Comparison of ENCODE assay signal across 30 mouse cellular contexts in genomic region chr12:108103292-108103691, GRCm38 (mm10).
DNase-seq lines count a peak whose midpoint lies in the region; ATAC-seq and TF ChIP-seq lines count a peak whose summit lies in the region.
"Had no signal": no experiment of that assay in that cellular context is flagged by ENCODE, and none has a peak within 500 bp of the region (broad histone marks: within the 10 kb centered on the region; RNA-seq: fewer than 3 reads in every experiment).

No protein-coding gene starts in this region.

- no peaks in the 10 kb centered on the region for H3K9me3 ChIP-seq in forebrain, embryonic 11.5 days (ENCODE audit: control insufficient read depth, low read length)
- H3K9me3 ChIP-seq in forebrain, embryonic 15.5 days = no peaks in the 10 kb centered on the region
- H3K9me3 ChIP-seq in intestine, embryonic 16.5 days (ENCODE audit: control insufficient read depth, low read length) = no peaks in the 10 kb centered on the region
- H3K9me3 ChIP-seq in intestine, postnatal 0 days (ENCODE audit: control insufficient read depth) = no peaks in the 10 kb centered on the region
- H3K9me3 ChIP-seq in megakaryocyte, embryonic 14.5 days = no peaks in the 10 kb centered on the region
- H3K9me3 ChIP-seq: embryonic facial prominence, embryonic 12.5 days; heart, embryonic 12.5 days; intestine, embryonic 15.5 days; limb, embryonic 10.5 days; limb, embryonic 15.5 days; liver, embryonic 13.5 days; midbrain, embryonic 13.5 days had no signal

- DNase-seq in forebrain, embryonic 11.5 days (ENCODE audit: low spot score) = peak; percentile 34
- DNase-seq in neural tube, embryonic 10.5 days (ENCODE audit: extremely low spot score, low spot score) = no peak
- no peak for DNase-seq in right cerebral cortex, adult 18-20 months
- DNase-seq: adrenal gland, adult 2 months; adrenal gland, postnatal 36 days; cerebellum, adult 8-10 months; cerebellum, postnatal 25 days; gastrocnemius, adult 2 months; gastrocnemius, postnatal 36 days; heart, postnatal 10 days; kidney, adult 9 months; kidney, postnatal 10 days; layer of hippocampus, postnatal 36 days; liver, embryonic 13.5 days; lung, adult 2 months; lung, postnatal 14 days had no signal

- H3K36me3 ChIP-seq in forebrain, embryonic 11.5 days (ENCODE audit: control insufficient read depth, insufficient read depth, low read length) = no peaks in the 10 kb centered on the region; the same call in 1 of the 2 replicates
- 0 out of 2 replicates have a peak, but pooled peaks cover 9% of the 10 kb centered on the region for H3K36me3 ChIP-seq in forebrain, embryonic 15.5 days
- peaks cover 5% of the 10 kb centered on the region; the same call in 1 of the 2 replicates for H3K36me3 ChIP-seq in intestine, embryonic 16.5 days (ENCODE audit: control insufficient read depth, insufficient read depth, low read length)
- H3K36me3 ChIP-seq in intestine, postnatal 0 days (ENCODE audit: control insufficient read depth, insufficient read depth) = peaks cover 20% of the 10 kb centered on the region
- H3K36me3 ChIP-seq in megakaryocyte, embryonic 14.5 days (replicated peaks; ENCODE audit: low read length) = peaks cover 29% of the 10 kb centered on the region

- H3K27me3 ChIP-seq in forebrain, embryonic 11.5 days (ENCODE audit: control insufficient read depth, insufficient read depth, low read length) = no peaks in the 10 kb centered on the region
- no peaks in the 10 kb centered on the region for H3K27me3 ChIP-seq in forebrain, embryonic 15.5 days
- H3K27me3 ChIP-seq in intestine, embryonic 16.5 days (replicated peaks; ENCODE audit: control insufficient read depth, insufficient read depth, low read length) = no peaks in the 10 kb centered on the region
- H3K27me3 ChIP-seq in intestine, postnatal 0 days (replicated peaks; ENCODE audit: control insufficient read depth, insufficient read depth, low read length) = no peaks in the 10 kb centered on the region
- peaks cover 9% of the 10 kb centered on the region for H3K27me3 ChIP-seq in megakaryocyte, embryonic 14.5 days (replicated peaks)
- H3K27me3 ChIP-seq: embryonic facial prominence, embryonic 12.5 days; heart, embryonic 12.5 days; intestine, embryonic 15.5 days; limb, embryonic 15.5 days; liver, embryonic 13.5 days; midbrain, embryonic 13.5 days had no signal

- TF ChIP-seq POLR2A in bone marrow macrophage, adult 2 months (IDR thresholded peaks at IDR 0.05; ENCODE audit: borderline replicate concordance, low read depth, low read length) = no peak

- H3K27ac ChIP-seq in forebrain, embryonic 11.5 days (ENCODE audit: low read depth, low read length) = no peak overlapping the region
- H3K27ac ChIP-seq in forebrain, embryonic 15.5 days (replicated peaks) = no peak overlapping the region
- H3K27ac ChIP-seq in intestine, embryonic 16.5 days (ENCODE audit: low read length) = peak overlapping the region; percentile 60
- H3K27ac ChIP-seq in intestine, postnatal 0 days (ENCODE audit: low read depth, low read length) = no peak overlapping the region
- H3K27ac ChIP-seq in bone marrow macrophage, adult 2 months (ENCODE audit: insufficient read depth, low read depth, low read length) = no peak overlapping the region
- H3K27ac ChIP-seq: embryonic facial prominence, embryonic 12.5 days; gastrocnemius, adult 2 months; hindbrain, postnatal 0 days; intestine, embryonic 15.5 days; limb, embryonic 10.5 days; limb, embryonic 15.5 days; liver, embryonic 13.5 days; midbrain, embryonic 13.5 days had no signal

- TF ChIP-seq CTCF in intestine, postnatal 0 days (IDR thresholded peaks at IDR 0.05; ENCODE audit: low read depth) = no peak
- TF ChIP-seq CTCF in bone marrow macrophage, adult 2 months (IDR thresholded peaks at IDR 0.05; ENCODE audit: low read depth, low read length) = no peak

- no peaks in the 10 kb centered on the region for H3K4me1 ChIP-seq in forebrain, embryonic 11.5 days (replicated peaks; ENCODE audit: control insufficient read depth, insufficient read depth, low read length)
- H3K4me1 ChIP-seq in forebrain, embryonic 15.5 days = 0 out of 2 replicates have a peak, but pooled peaks cover under 1% of the 10 kb centered on the region
- peaks cover 12% of the 10 kb centered on the region for H3K4me1 ChIP-seq in intestine, embryonic 16.5 days (ENCODE audit: control insufficient read depth, insufficient read depth, low read length)
- no peaks in the 10 kb centered on the region for H3K4me1 ChIP-seq in intestine, postnatal 0 days (replicated peaks; ENCODE audit: control insufficient read depth, insufficient read depth, low read length)
- H3K4me1 ChIP-seq in bone marrow macrophage, adult 2 months (ENCODE audit: control insufficient read depth, insufficient read depth, low read length) = peaks cover 22% of the 10 kb centered on the region
- H3K4me1 ChIP-seq in megakaryocyte, embryonic 14.5 days = peaks cover 33% of the 10 kb centered on the region
- H3K4me1 ChIP-seq: liver, embryonic 13.5 days had no signal

- ATAC-seq in forebrain, embryonic 11.5 days (replicated peaks; ENCODE audit: low FRiP score) = no peak
- ATAC-seq in forebrain, embryonic 15.5 days (replicated peaks) = no peak
- no peak for ATAC-seq in intestine, embryonic 16.5 days
- no peak for ATAC-seq in intestine, postnatal 0 days
- ATAC-seq: activated CD4-positive, CD25-positive, alpha-beta regulatory T cell, adult 4 months; forebrain, embryonic 16.5 days; hindbrain, postnatal 0 days; intestine, embryonic 15.5 days; midbrain, embryonic 13.5 days had no signal

- no peak overlapping the region for H3K4me2 ChIP-seq in forebrain, embryonic 11.5 days (ENCODE audit: low read depth, low read length, severe bottlenecking)
- no peak overlapping the region for H3K4me2 ChIP-seq in forebrain, embryonic 15.5 days (replicated peaks)
- H3K4me2 ChIP-seq in intestine, embryonic 16.5 days (ENCODE audit: low read depth, low read length) = no peak overlapping the region
- H3K4me2 ChIP-seq in intestine, postnatal 0 days (replicated peaks; ENCODE audit: low read depth) = no peak overlapping the region
- H3K4me2 ChIP-seq: embryonic facial prominence, embryonic 12.5 days; heart, embryonic 12.5 days; intestine, embryonic 15.5 days; limb, embryonic 15.5 days; liver, embryonic 13.5 days; midbrain, embryonic 13.5 days had no signal

- H3K9ac ChIP-seq in forebrain, embryonic 11.5 days (ENCODE audit: low read length) = no peak overlapping the region
- H3K9ac ChIP-seq in forebrain, embryonic 15.5 days (replicated peaks) = no peak overlapping the region
- no peak overlapping the region for H3K9ac ChIP-seq in intestine, embryonic 16.5 days (ENCODE audit: low read depth, low read length)
- H3K9ac ChIP-seq in intestine, postnatal 0 days (ENCODE audit: low read depth, low read length) = no peak overlapping the region
- H3K9ac ChIP-seq: embryonic facial prominence, embryonic 12.5 days; heart, embryonic 12.5 days; intestine, embryonic 15.5 days; limb, embryonic 15.5 days; liver, embryonic 13.5 days; midbrain, embryonic 13.5 days had no signal

- no peak overlapping the region for H3K4me3 ChIP-seq in forebrain, embryonic 11.5 days (ENCODE audit: low read depth, low read length)
- no peak overlapping the region for H3K4me3 ChIP-seq in forebrain, embryonic 15.5 days
- no peak overlapping the region for H3K4me3 ChIP-seq in intestine, embryonic 16.5 days (ENCODE audit: low read length)
- no peak overlapping the region for H3K4me3 ChIP-seq in intestine, postnatal 0 days (ENCODE audit: low read depth, low read length)
- H3K4me3 ChIP-seq in bone marrow macrophage, adult 2 months (ENCODE audit: insufficient read depth, low read length) = 0 out of 2 replicates have a peak overlapping the region, but pooled peaks have one; percentile 1
- H3K4me3 ChIP-seq in megakaryocyte, embryonic 14.5 days (replicated peaks) = peak overlapping the region; percentile 30
- H3K4me3 ChIP-seq: embryonic facial prominence, embryonic 12.5 days; gastrocnemius, adult 2 months; heart, embryonic 12.5 days; intestine, embryonic 15.5 days; limb, embryonic 10.5 days; limb, embryonic 15.5 days; liver, embryonic 13.5 days; midbrain, embryonic 13.5 days had no signal

- WGBS in forebrain, embryonic 11.5 days = 79% methylated on average over 6 of the region's 6 CpGs
- WGBS in forebrain, embryonic 15.5 days = 76% methylated on average over 6 of the region's 6 CpGs
- WGBS in intestine, embryonic 16.5 days = 69% methylated on average over 6 of the region's 6 CpGs
- WGBS in intestine, postnatal 0 days = 48% methylated on average over 6 of the region's 6 CpGs

Comparison
In these comparisons a context has a peak if more than half of its experiments do, and no peak if none do; other contexts are left out.
1. H3K4me3 ChIP-seq: peak in bone marrow macrophage, adult 2 months (single experiment) and megakaryocyte, embryonic 14.5 days (single experiment); none in forebrain, embryonic 11.5 days (single experiment), forebrain, embryonic 15.5 days (single experiment), intestine, embryonic 16.5 days (single experiment) and intestine, postnatal 0 days (single experiment).